In genomic region chr7:134026200-134027019, GRCm38 (mm10) we compare ENCODE assay signal across 9 mouse cellular contexts.
DNase-seq lines count a peak whose midpoint lies in the region; ATAC-seq and TF ChIP-seq lines count a peak whose summit lies in the region.
"Had no signal": no experiment of that assay in that cellular context is flagged by ENCODE, and none has a peak within 500 bp of the region (broad histone marks: within the 10 kb centered on the region; RNA-seq: fewer than 3 reads in every experiment).

No protein-coding gene starts in this region.

- peak overlapping the region; percentile 70 for H3K27ac ChIP-seq in forebrain, embryonic 10.5 days
- no peak overlapping the region for H3K27ac ChIP-seq in forebrain, embryonic 11.5 days (ENCODE audit: low read depth, low read length)
- peak overlapping the region; percentile 71 for H3K27ac ChIP-seq in lung, embryonic 14.5 days (ENCODE audit: low read depth)
- H3K27ac ChIP-seq: neural tube, embryonic 12.5 days had no signal

- ATAC-seq in forebrain, embryonic 11.5 days (replicated peaks; ENCODE audit: low FRiP score), result no peak
- peak; percentile 83 for ATAC-seq in lung, embryonic 14.5 days (ENCODE audit: insufficient read depth)
- no peak for ATAC-seq in erythroblast, adult 5-6 weeks (replicated peaks; ENCODE audit: low FRiP score, poor library complexity, severe bottlenecking)

- WGBS in forebrain, embryonic 10.5 days, result 55% methylated on average over 16 of the region's 16 CpGs
- 50% methylated on average over 16 of the region's 16 CpGs for WGBS in forebrain, embryonic 11.5 days
- WGBS in lung, embryonic 14.5 days, result 40% methylated on average over 16 of the region's 16 CpGs

- H3K36me3 ChIP-seq in forebrain, embryonic 10.5 days (replicated peaks), result no peaks in the 10 kb centered on the region
- no peaks in the 10 kb centered on the region for H3K36me3 ChIP-seq in forebrain, embryonic 11.5 days (ENCODE audit: control insufficient read depth, insufficient read depth, low read length)
- 0 out of 2 replicates have a peak, but pooled peaks cover 3% of the 10 kb centered on the region for H3K36me3 ChIP-seq in lung, embryonic 14.5 days (ENCODE audit: insufficient read depth)
- H3K36me3 ChIP-seq: neural tube, embryonic 12.5 days had no signal

- DNase-seq in forebrain, embryonic 10.5 days (ENCODE audit: extremely low spot score, low spot score), result no peak
- no peak for DNase-seq in forebrain, embryonic 11.5 days (ENCODE audit: low spot score)
- DNase-seq in frontal cortex, adult 2 months (ENCODE audit: extremely low spot score in 1 of 2, low spot score in 1 of 2), result peak; percentile 36 to 58
- peak; percentile 71 for DNase-seq in heart, postnatal 4 days
- peak; percentile 58 to 64 for DNase-seq in layer of hippocampus, adult 8-10 months (ENCODE audit: low spot score in 2 of 2)
- DNase-seq in lung, embryonic 14.5 days, result peak; percentile 83
- DNase-seq in retina, postnatal 7 days (ENCODE audit: low read depth, low spot score), result peak; percentile 11

- no peak overlapping the region for H3K4me2 ChIP-seq in forebrain, embryonic 11.5 days (ENCODE audit: low read depth, low read length, severe bottlenecking)
- no peak overlapping the region for H3K4me2 ChIP-seq in lung, embryonic 14.5 days
- H3K4me2 ChIP-seq: neural tube, embryonic 12.5 days had no signal

- H3K4me1 ChIP-seq in forebrain, embryonic 10.5 days, result peaks cover 30% of the 10 kb centered on the region
- H3K4me1 ChIP-seq in forebrain, embryonic 11.5 days (replicated peaks; ENCODE audit: control insufficient read depth, insufficient read depth, low read length), result 0 out of 2 replicates have a peak, but pooled peaks cover 2% of the 10 kb centered on the region
- H3K4me1 ChIP-seq in lung, embryonic 14.5 days (ENCODE audit: insufficient read depth), result peaks cover 14% of the 10 kb centered on the region

- H3K4me3 ChIP-seq in forebrain, embryonic 10.5 days, result no peak overlapping the region
- no peak overlapping the region for H3K4me3 ChIP-seq in forebrain, embryonic 11.5 days (ENCODE audit: low read depth, low read length)
- H3K4me3 ChIP-seq in lung, embryonic 14.5 days (ENCODE audit: low read depth, low read length), result no peak overlapping the region
- H3K4me3 ChIP-seq: neural tube, embryonic 12.5 days had no signal

- H3K9ac ChIP-seq in forebrain, embryonic 11.5 days (ENCODE audit: low read length), result no peak overlapping the region
- no peak overlapping the region for H3K9ac ChIP-seq in lung, embryonic 14.5 days
- H3K9ac ChIP-seq: neural tube, embryonic 12.5 days had no signal

- TF ChIP-seq CTCF in lung, embryonic 14.5 days (IDR thresholded peaks at IDR 0.05; ENCODE audit: low read depth), result no peak

- no peaks in the 10 kb centered on the region for H3K9me3 ChIP-seq in forebrain, embryonic 10.5 days
- H3K9me3 ChIP-seq in forebrain, embryonic 11.5 days (ENCODE audit: control insufficient read depth, low read length), result no peaks in the 10 kb centered on the region
- no peaks in the 10 kb centered on the region for H3K9me3 ChIP-seq in lung, embryonic 14.5 days (ENCODE audit: low read depth, low read length)
- H3K9me3 ChIP-seq: neural tube, embryonic 12.5 days had no signal

- no peaks in the 10 kb centered on the region for H3K27me3 ChIP-seq in forebrain, embryonic 10.5 days (ENCODE audit: poor library complexity, severe bottlenecking)
- H3K27me3 ChIP-seq in forebrain, embryonic 11.5 days (ENCODE audit: control insufficient read depth, insufficient read depth, low read length), result no peaks in the 10 kb centered on the region
- H3K27me3 ChIP-seq in lung, embryonic 14.5 days (ENCODE audit: insufficient read depth, low read length), result no peaks in the 10 kb centered on the region
- H3K27me3 ChIP-seq: neural tube, embryonic 12.5 days had no signal

Comparison
In these comparisons a context has a peak if more than half of its experiments do, and no peak if none do; other contexts are left out.
1. DNase-seq: peak in frontal cortex, adult 2 months (2 of 2), heart, postnatal 4 days (single experiment), layer of hippocampus, adult 8-10 months (2 of 2), lung, embryonic 14.5 days (single experiment) and retina, postnatal 7 days (single experiment); none in forebrain, embryonic 10.5 days (single experiment) and forebrain, embryonic 11.5 days (single experiment).